Mouse (Mus musculus): ENCODE results near the gene Zc3h4. TPM values are rescaled to one million over a fixed set of nuclear protein-coding genes. Genes with fewer than 3 reads are reported as not detected.
A peak's percentile ranks its signal among the peaks of the same experiment; 100 is the strongest.

Zc3h4 gene
- polyA plus RNA-seq, 1 experiment: 24.8 TPM

- H3K4me3 ChIP-seq: no peak overlapping the region
- peaks cover 35% of the 10 kb centered on the region for H3K79me2 ChIP-seq (ENCODE audit: control insufficient read depth, insufficient read depth)
- peaks cover 53% of the 10 kb centered on the region for H3K36me3 ChIP-seq (ENCODE audit: control insufficient read depth, insufficient read depth)
- TF ChIP-seq POLR2A (IDR thresholded peaks at IDR 0.05; ENCODE audit: insufficient read length, low read depth) (no peak), MYOD1 (IDR thresholded peaks at IDR 0.05; ENCODE audit: control insufficient read depth in 1 of 3, insufficient read length in 2 of 3, low read depth in 2 of 3) (peak; percentile 23 to 75 (median 66)), TCF3 (IDR thresholded peaks at IDR 0.05; ENCODE audit: insufficient read length, low read depth) (no peak), TCF12 (IDR thresholded peaks at IDR 0.05; ENCODE audit: insufficient read depth, poor library complexity, severe bottlenecking) (peak; percentile 74), SRF (IDR thresholded peaks at IDR 0.05; ENCODE audit: control insufficient read depth, insufficient read length, low read depth) (no peak), E2F4 (IDR thresholded peaks at IDR 0.05; ENCODE audit: insufficient read depth) (no peak), MYOG (IDR thresholded peaks at IDR 0.05; ENCODE audit: control insufficient read depth in 1 of 3, insufficient read depth in 1 of 3, insufficient read length in 2 of 3, low read depth in 2 of 3) (peak in 2 of 3 experiments; percentile 80 to 89)
- H3K4me2 ChIP-seq (ENCODE audit: low read depth): peak overlapping the region; percentile 46
- H3ac ChIP-seq (ENCODE audit: control insufficient read depth, insufficient read length): no peak overlapping the region
- H3K27me3 ChIP-seq (ENCODE audit: control insufficient read depth, insufficient read depth, insufficient read length): no peaks in the 10 kb centered on the region
These were observed 35.7 kb upstream of the Zc3h4 start for GRCm38 (mm10) chr7:16364901-16365500.

GRCm38 (mm10) chr7:16366133-16366646 is 34.5 kb upstream of the Zc3h4 start:
- no peaks in the 10 kb centered on the region for H3K27me3 ChIP-seq (ENCODE audit: control insufficient read depth, insufficient read depth, insufficient read length)
- peaks cover 57% of the 10 kb centered on the region for H3K36me3 ChIP-seq (ENCODE audit: control insufficient read depth, insufficient read depth)
- no peak for TF ChIP-seq TCF12 (IDR thresholded peaks at IDR 0.05; ENCODE audit: insufficient read depth, poor library complexity, severe bottlenecking)
- TF ChIP-seq SRF (IDR thresholded peaks at IDR 0.05; ENCODE audit: control insufficient read depth, insufficient read length, low read depth): no peak
- TF ChIP-seq TCF3 (IDR thresholded peaks at IDR 0.05; ENCODE audit: insufficient read length, low read depth): no peak
- TF ChIP-seq REST (IDR thresholded peaks at IDR 0.05; ENCODE audit: insufficient read depth, insufficient read length): no peak
- no peak for TF ChIP-seq MYOG (IDR thresholded peaks at IDR 0.05; ENCODE audit: control insufficient read depth in 1 of 3, insufficient read depth in 1 of 3, insufficient read length in 2 of 3, low read depth in 2 of 3)
- no peak for TF ChIP-seq MAX (IDR thresholded peaks at IDR 0.05; ENCODE audit: low read depth)
- no peak for TF ChIP-seq CEBPB (IDR thresholded peaks at IDR 0.05; ENCODE audit: insufficient read depth, poor library complexity, severe bottlenecking)
- no peak for TF ChIP-seq MYOD1 (IDR thresholded peaks at IDR 0.05; ENCODE audit: control insufficient read depth in 1 of 3, insufficient read length in 2 of 3, low read depth in 2 of 3)
- no peak for TF ChIP-seq POLR2A (IDR thresholded peaks at IDR 0.05; ENCODE audit: insufficient read length, low read depth)
- no peak for TF ChIP-seq POLR2AphosphoS2 (IDR thresholded peaks at IDR 0.05; ENCODE audit: insufficient read length, low read depth)
- TF ChIP-seq USF1 (IDR thresholded peaks at IDR 0.05; ENCODE audit: low read depth): no peak
- no peak for TF ChIP-seq E2F4 (IDR thresholded peaks at IDR 0.05; ENCODE audit: insufficient read depth)
- H3ac ChIP-seq (ENCODE audit: control insufficient read depth, insufficient read length): no peak overlapping the region
- H3K4me3 ChIP-seq: no peak overlapping the region
- H3K79me2 ChIP-seq (ENCODE audit: control insufficient read depth, insufficient read depth): peaks cover 26% of the 10 kb centered on the region
- H3K4me2 ChIP-seq (ENCODE audit: low read depth): no peak overlapping the region

GRCm38 (mm10) chr7:16366669-16367068 is 34.0 kb upstream of the Zc3h4 start:
- peaks cover 58% of the 10 kb centered on the region for H3K36me3 ChIP-seq (ENCODE audit: control insufficient read depth, insufficient read depth)
- H3ac ChIP-seq (ENCODE audit: control insufficient read depth, insufficient read length): no peak overlapping the region
- no peaks in the 10 kb centered on the region for H3K27me3 ChIP-seq (ENCODE audit: control insufficient read depth, insufficient read depth, insufficient read length)
- H3K4me2 ChIP-seq (ENCODE audit: low read depth): no peak overlapping the region
- peaks cover 25% of the 10 kb centered on the region for H3K79me2 ChIP-seq (ENCODE audit: control insufficient read depth, insufficient read depth)
- no peak for TF ChIP-seq REST (IDR thresholded peaks at IDR 0.05; ENCODE audit: insufficient read depth, insufficient read length)
- TF ChIP-seq MYOD1 (IDR thresholded peaks at IDR 0.05; ENCODE audit: control insufficient read depth in 1 of 3, insufficient read length in 2 of 3, low read depth in 2 of 3): no peak
- TF ChIP-seq SRF (IDR thresholded peaks at IDR 0.05; ENCODE audit: control insufficient read depth, insufficient read length, low read depth): no peak
- no peak for TF ChIP-seq TCF3 (IDR thresholded peaks at IDR 0.05; ENCODE audit: insufficient read length, low read depth)
- TF ChIP-seq POLR2A (IDR thresholded peaks at IDR 0.05; ENCODE audit: insufficient read length, low read depth): no peak
- TF ChIP-seq MYOG (IDR thresholded peaks at IDR 0.05; ENCODE audit: control insufficient read depth in 1 of 3, insufficient read depth in 1 of 3, insufficient read length in 2 of 3, low read depth in 2 of 3): no peak
- TF ChIP-seq E2F4 (IDR thresholded peaks at IDR 0.05; ENCODE audit: insufficient read depth): no peak
- no peak overlapping the region for H3K4me3 ChIP-seq

- no peaks in the 10 kb centered on the region for H3K27me3 ChIP-seq (ENCODE audit: control insufficient read depth, insufficient read depth, insufficient read length)
- no peak overlapping the region for H3K4me2 ChIP-seq (ENCODE audit: low read depth)
- peaks cover 62% of the 10 kb centered on the region for H3K36me3 ChIP-seq (ENCODE audit: control insufficient read depth, insufficient read depth)
- peaks cover 28% of the 10 kb centered on the region for H3K79me2 ChIP-seq (ENCODE audit: control insufficient read depth, insufficient read depth)
- no peak overlapping the region for H3ac ChIP-seq (ENCODE audit: control insufficient read depth, insufficient read length)
- TF ChIP-seq TCF3 (IDR thresholded peaks at IDR 0.05; ENCODE audit: insufficient read length, low read depth) (no peak), MYOD1 (IDR thresholded peaks at IDR 0.05; ENCODE audit: control insufficient read depth in 1 of 3, insufficient read length in 2 of 3, low read depth in 2 of 3) (no peak), POLR2A (IDR thresholded peaks at IDR 0.05; ENCODE audit: insufficient read length, low read depth) (no peak), TCF12 (IDR thresholded peaks at IDR 0.05; ENCODE audit: insufficient read depth, poor library complexity, severe bottlenecking) (no peak), POLR2AphosphoS2 (IDR thresholded peaks at IDR 0.05; ENCODE audit: insufficient read length, low read depth) (no peak), REST (IDR thresholded peaks at IDR 0.05; ENCODE audit: insufficient read depth, insufficient read length) (no peak), MYOG (IDR thresholded peaks at IDR 0.05; ENCODE audit: control insufficient read depth in 1 of 3, insufficient read depth in 1 of 3, insufficient read length in 2 of 3, low read depth in 2 of 3) (no peak), MAX (IDR thresholded peaks at IDR 0.05; ENCODE audit: low read depth) (no peak)
- no peak overlapping the region for H3K4me3 ChIP-seq
These were observed 31.9 kb upstream of the Zc3h4 start for GRCm38 (mm10) chr7:16368835-16369234.

GRCm38 (mm10) chr7:16370596-16370995 is 30.1 kb upstream of the Zc3h4 start:
- Histone ChIP-seq H3ac (ENCODE audit: control insufficient read depth, insufficient read length) (no peak overlapping the region), H3K4me3 (no peak overlapping the region), H3K27me3 (ENCODE audit: control insufficient read depth, insufficient read depth, insufficient read length) (no peaks in the 10 kb centered on the region), H3K36me3 (ENCODE audit: control insufficient read depth, insufficient read depth) (peaks cover 64% of the 10 kb centered on the region), H3K79me2 (ENCODE audit: control insufficient read depth, insufficient read depth) (peaks cover 34% of the 10 kb centered on the region), H3K4me2 (ENCODE audit: low read depth) (no peak overlapping the region)
- no peak for TF ChIP-seq MYOG (IDR thresholded peaks at IDR 0.05; ENCODE audit: control insufficient read depth in 1 of 3, insufficient read depth in 1 of 3, insufficient read length in 2 of 3, low read depth in 2 of 3)
- TF ChIP-seq MYOD1 (IDR thresholded peaks at IDR 0.05; ENCODE audit: control insufficient read depth in 1 of 3, insufficient read length in 2 of 3, low read depth in 2 of 3): no peak
- TF ChIP-seq TCF3 (IDR thresholded peaks at IDR 0.05; ENCODE audit: insufficient read length, low read depth): no peak
- TF ChIP-seq CEBPB (IDR thresholded peaks at IDR 0.05; ENCODE audit: insufficient read depth, poor library complexity, severe bottlenecking): no peak
- TF ChIP-seq TCF12 (IDR thresholded peaks at IDR 0.05; ENCODE audit: insufficient read depth, poor library complexity, severe bottlenecking): no peak
- no peak for TF ChIP-seq POLR2A (IDR thresholded peaks at IDR 0.05; ENCODE audit: insufficient read length, low read depth)
- no peak for TF ChIP-seq POLR2AphosphoS2 (IDR thresholded peaks at IDR 0.05; ENCODE audit: insufficient read length, low read depth)
- no peak for TF ChIP-seq MAX (IDR thresholded peaks at IDR 0.05; ENCODE audit: low read depth)
